Mouse (Mus musculus) urinary bladder, postnatal 4 days (tissue): ENCODE measurements at regions not wholly inside any gene's neighbourhood (a gene's known extent, or its start where the extent isn't known, plus 50 kb on each side); places are given as distances from the start of the nearest gene placed in this dataset.
A peak's percentile ranks its signal among the peaks of the same experiment; 100 is the strongest.

Source experiments
- DNase-seq, 2 experiments: peaks; one replicate each; pipeline ENCODE4 v3.0.0; 2021 to 2022; ENCODE audit warnings: low spot score in 2 of 2

DNA sequence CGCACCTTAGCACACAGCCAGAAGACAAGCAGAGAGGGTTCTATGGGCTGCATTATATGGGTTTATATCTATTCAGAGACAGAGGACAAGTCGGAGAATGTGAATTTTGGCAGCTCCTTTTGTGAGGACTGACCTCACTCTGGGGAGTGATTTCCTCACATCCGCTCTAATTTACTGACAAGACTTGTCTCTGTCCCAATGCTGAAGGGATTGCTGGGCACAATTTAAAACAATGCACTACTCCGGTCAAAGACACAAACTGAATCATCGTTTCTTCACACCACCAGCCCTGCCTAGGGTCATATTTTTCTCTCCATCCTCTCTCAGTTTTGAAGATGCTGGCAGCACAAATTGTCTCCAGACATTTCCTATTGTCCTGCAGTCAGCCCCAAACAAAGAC, 438.2 kb upstream of the Gm10131 start:
- no peak for DNase-seq

DNA sequence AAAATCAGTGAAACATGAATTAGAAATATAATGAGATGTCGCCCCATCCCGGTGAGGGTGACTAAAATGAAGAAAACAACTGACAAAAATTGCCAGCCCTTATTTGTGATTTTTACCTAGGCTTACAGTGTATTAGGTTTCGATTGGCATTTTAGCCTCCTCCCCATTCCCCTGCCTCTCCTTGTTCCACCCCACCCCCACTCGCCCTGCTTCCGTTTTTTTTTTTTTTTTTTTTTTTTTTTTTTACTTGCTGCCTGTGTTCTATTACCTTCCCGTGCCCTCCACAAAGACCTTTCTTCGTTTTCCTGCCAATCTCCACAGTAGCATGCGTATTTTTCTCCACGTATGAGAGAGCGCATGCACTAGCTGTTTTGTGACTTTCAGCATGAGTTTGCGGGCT, 435.3 kb upstream of the Gm10131 start:
- DNase-seq: no peak

DNA sequence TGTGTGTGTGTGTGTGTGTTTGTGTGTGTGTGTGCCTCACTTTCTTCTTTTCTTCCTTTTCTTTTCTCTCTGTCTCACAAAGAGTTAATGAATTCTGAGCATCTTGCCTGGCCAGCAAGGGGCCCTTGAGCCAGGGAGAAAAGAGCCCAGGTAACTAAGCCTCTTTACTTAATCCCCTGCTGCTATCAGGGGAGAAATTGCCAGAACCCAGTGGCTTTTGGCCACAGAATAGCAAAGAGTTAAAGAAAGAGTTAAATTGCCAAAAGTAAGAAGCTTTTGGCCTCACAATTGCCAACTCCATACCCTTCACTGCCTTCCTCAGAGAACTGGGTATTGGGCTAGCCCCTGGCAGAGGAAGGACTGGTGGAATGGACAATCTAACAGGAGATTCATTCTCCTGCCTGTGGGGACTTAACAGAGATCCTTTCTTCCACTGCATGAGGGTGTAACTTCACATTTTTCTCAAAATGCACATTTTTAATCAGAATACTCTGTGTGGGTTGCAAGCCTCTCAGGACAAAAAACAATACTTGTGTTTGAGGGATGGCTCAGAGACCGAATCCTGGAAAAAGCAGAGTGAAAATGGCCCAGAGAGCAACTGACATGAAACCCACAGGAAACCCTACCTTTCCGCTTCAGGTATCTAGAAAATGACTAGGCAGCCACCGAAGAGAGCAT, 431.0 kb upstream of the Gm10131 start:
- DNase-seq: no peak

DNA sequence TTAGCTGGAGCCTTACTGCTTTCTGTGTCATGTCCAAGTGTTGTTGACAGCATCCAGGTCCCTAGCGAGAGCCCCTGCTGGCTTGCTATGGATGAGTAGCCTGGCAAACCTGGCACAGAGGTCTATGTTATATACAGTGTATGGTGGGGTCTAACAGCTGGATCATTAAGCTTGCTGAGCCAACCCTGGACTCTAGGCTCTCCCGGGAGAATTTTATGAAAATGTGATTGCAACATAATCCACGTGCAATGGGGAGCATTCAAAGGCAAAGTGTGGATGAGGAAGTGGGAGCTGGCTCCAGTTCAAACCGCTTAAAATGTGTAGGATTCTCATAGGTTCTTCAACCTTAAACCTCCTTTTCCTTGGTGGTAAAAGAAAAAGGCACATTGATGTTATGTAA, 427.7 kb upstream of the Gm10131 start:
- no peak for DNase-seq

DNA sequence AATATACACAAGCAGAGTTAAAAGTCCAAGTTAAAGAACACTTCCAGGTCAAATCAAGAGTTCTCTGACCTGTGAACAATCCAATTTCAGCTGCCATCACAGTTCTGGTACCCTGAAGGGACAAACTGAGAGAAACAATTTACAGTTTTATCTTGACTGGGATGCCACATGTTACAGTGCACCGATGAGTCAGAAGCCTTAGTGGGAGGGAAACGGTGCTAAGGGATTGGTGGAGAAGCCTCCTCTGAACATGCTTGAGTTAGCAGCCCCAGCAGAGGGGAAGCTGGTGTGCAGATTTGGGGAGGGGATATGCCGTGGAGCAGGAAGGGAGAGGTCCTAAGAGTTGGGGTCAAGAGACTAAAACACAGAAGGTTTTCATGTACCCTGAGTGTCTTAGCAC, 423.9 kb upstream of the Gm10131 start:
- no peak for DNase-seq

DNA sequence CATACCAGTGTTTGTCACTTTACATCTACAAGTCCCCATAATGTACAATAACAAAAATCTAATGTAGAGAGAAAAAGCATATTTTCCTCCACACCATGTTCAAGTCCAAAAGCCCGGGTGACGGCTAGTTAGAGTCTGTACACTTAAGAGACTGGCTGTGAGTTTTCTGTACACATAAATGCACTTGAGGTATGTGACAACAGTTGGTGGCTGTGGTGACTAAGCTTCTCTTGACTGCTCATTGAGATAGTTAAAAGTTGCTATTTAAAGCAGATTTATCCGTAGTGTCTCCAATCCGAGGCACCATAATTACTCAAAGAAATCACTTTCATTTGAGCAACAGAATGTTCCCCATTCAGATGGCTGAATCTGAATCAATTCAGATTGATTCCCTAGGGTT, 421.9 kb upstream of the Gm10131 start:
- no peak for DNase-seq

DNA sequence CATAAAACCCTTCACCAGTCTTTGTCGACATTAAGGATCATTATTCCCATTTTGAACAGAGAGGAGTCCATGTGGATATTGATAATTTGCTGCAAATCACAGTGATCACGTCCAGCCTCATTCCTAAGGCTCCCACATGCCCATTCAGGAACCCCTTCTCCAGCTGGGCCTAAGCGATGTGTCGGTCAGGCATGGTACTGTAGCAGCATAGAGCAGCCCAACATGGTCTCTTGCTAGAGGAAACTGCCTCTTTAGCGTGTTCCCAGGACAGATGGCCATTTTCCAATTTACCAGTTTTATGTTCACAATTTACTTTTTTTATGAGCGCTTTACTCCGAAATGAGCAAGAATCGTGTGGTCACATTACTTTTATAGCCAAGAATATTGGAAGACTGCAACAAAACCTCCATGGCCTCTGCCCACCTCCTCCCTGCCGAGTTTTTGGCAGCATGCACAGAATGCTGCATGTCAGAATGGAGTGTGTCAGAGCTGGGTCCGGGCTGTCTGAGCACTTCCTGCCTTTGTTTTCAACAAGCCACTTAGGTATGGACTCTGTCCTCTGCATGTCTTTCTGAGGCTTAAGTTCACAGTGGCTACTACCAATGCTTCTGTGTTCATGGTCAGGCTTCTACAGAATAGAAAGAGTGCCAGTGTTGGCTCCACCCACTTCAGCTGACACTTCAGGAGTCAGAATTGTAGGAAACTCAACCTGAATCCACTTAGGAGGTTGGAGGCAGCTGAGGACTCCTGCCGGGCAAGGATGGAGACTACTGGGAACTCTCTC, 419.6 kb upstream of the Gm10131 start:
- peak in 1 of 2 experiments; percentile 17 for DNase-seq

DNA sequence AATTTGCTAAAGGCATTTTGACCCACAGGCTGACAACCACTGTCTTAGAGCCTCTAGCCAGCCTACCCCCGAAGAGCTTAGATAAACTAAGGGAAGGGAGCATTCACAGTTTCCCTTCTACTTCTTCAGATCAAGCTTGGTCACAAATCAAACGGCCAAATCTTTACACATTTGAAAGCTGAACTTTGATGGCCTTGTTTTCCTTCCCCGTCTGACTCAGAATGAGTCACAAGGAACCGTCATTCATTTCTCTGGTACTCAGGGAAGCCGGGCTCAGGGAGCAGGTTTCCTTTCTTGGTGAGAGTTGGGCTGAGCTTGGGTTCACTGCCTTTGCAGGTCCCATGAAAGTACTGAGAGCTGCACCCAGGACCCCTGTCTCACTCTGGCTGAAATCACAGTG, 418.5 kb upstream of the Gm10131 start:
- no peak for DNase-seq

DNA sequence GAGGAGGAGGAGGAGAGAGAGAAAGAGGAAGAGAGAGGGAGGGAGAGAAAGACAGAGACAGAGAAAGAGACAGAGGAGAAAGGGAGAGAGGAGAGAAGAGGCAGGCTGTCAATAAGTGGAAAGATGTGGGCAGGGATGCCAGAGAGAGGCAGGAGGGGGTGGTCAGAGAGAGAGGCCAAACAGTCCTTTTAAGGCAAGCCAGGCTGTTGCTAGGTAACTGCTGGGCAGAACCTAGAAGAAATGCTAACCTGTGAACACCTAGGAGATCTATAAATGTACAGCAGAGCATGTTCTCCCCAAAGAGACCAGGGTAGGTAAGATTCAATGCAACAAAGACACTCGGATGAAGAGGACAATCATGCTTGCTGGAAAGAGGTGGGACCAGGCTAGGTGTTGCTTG, 417.9 kb upstream of the Gm10131 start:
- DNase-seq: no peak

DNA sequence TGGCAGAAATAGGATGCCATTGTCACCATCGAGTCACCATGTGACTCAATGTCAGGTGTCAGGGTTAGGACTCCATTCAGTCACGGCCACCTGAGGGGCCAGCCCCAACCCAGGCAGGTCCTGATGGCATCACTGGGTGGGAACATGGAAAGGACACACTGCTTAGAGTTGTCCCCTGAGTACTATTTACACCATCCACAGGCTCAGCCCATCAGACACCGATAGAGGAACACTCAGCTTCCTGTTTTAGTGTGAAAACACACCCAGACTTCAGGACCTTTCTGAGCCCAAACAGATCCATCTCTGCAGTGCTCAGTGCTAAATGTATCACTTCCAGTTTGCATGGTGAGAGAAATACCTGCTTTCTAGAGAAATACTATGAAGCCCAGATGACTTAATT, 416.7 kb upstream of the Gm10131 start:
- DNase-seq: no peak

DNA sequence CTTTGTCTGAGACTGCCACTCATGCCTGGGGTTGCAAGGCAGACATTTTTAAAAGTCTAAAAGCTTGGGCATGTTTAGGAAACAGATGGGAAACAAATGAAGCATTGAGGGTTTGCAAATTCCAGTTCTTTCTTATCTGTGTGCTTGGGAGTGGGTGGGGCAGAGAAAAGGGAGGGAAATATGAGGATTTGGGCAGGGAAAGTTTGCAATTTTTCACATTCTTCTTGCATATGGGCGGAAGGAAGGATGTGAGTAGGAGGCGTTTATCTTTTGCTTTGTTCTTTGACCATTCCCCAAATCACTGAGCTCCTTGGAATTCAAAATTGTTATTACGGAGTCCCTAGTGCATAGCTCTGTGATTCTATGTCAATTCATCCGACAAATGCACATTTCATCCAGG, 413.7 kb upstream of the Gm10131 start:
- DNase-seq: no peak

DNA sequence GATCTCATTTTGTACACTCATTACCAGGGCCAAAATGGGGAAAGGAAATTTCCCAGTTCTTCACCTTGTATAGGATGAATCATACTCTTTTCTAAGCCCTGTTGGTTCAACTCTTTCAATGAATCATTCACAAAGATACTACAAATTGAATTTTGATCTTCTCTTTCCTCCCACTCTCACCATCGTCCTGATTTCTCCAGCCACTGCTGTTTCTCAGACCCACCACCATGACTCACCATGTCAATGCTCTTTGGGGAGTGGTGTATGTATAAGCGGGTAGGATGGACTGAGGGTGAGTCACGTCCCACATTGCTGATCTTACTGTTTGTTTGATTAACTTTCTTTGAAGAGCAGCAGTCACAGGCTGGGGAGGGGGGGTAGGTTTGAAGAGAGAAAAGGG, 412.3 kb upstream of the Gm10131 start:
- DNase-seq: no peak

DNA sequence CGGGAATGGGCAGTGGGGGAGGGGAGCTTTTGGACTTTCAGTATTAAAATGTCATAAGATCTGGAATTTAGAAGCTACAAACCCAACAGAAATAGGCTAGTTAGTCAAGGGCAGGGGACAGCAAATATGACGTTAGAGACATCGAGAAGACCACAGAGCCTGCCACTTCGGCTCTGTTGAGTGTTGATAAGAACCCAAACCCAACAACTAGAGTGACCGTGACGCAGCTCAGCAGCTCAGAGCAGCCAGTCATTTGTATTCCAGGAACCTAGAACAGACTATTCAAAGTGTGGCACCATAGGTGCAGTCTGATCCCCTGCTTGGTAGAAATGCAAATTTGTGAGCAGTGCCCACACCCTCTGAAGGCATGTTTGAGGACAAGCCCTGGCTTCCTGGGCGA, 409.8 kb upstream of the Gm10131 start:
- DNase-seq: no peak

DNA sequence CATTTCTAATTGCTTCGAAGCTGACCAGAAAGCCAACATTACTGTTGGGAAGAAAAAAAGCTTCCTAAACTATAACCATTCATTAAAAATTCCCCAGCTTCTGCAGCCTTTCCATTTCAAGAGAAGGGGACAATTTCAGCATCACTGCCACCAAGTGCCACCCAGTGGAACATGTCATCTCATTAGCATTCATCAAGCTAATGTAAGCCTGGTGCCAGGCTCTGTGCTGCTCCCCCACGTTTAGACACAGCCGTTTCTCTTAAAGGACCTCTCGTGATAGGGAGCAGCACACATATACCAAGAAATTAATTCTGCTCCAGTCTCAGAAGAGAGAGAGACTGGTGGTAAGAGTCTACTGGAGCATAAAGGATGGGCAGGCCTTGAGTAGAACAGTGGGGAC, 409.1 kb upstream of the Gm10131 start:
- DNase-seq: no peak

DNA sequence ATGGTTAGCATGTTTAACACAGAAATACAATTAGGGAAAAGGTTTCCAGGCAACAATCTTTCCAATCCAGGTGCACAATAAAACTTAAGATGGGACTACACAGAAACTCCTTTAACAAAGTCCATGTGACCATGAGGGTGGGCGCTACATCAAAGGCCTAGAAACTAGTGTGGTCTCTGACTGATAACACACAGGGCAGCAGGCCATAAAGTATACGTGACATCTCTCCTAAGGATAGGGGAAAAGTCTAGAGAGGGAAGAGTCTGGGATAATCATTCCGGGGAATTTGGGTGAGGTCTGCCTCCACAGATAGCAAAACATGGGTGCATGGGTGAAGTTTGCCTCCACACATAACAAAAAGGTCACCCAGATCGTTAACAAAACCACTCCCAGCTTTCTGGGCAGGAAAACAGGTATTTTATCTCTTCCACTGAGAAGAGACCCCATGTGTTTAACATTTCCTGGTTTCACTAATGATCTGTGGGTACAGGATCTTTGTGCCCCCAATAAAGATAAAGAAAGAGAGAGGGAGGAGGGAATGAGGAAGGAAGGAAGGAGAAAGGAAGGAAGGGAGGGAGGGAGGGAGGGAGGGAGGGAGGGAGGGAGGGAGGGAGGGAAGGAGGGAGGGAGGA, 402.0 kb upstream of the Gm10131 start:
- DNase-seq: no peak

DNA sequence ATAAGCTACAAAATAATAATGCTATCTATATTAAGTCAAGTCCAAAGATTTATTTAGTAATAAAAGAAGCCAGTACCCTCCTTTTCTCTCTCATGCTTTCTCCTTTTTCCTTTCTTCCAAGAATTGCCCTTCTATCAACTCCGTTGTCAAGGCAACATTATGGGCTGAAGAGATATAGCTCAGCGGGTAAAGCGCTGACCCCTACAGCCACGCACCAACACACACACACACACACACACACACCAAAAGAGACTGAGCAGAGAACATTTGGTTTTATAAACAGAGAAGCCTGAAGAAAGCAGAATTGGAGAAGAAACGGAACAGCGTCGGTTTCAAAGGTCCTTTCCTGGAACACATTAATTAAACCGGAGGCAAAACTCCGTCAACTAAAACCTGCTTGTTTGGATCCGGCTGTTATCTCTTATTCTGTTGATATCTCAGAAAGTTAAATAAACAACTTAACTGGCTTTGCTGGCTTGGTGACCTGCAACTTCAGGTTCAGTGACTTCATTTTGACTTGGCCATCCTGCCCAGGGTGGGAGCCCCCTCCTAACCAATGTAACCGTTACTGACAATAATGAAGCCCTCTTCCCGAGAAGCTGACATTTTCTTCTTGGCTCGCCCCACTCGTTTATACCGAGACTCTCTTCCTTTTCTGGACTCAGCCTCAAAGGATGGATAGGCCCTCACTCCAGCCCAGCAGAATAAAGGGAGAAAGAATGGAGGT, 394.5 kb upstream of the Gm10131 start:
- no peak for DNase-seq

DNA sequence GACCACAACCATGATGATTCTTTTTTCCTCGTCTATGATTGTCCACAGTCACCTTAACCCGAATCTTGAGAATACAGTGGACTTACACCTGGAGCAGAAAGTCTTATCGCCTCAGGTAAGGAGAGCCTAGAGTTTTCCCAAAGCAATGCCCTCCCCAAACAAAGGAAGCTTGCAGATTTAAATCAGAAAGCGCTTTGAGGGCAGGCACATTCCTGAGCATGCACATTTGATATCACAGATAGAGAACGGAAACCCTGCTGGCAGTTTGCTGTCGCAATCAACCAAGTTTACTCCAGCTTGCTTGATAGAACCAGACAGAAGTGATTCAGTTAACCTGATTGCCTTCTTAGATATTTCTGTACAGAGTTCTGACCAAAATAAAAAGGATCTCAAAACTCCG, 393.6 kb upstream of the Gm10131 start:
- DNase-seq: no peak

DNA sequence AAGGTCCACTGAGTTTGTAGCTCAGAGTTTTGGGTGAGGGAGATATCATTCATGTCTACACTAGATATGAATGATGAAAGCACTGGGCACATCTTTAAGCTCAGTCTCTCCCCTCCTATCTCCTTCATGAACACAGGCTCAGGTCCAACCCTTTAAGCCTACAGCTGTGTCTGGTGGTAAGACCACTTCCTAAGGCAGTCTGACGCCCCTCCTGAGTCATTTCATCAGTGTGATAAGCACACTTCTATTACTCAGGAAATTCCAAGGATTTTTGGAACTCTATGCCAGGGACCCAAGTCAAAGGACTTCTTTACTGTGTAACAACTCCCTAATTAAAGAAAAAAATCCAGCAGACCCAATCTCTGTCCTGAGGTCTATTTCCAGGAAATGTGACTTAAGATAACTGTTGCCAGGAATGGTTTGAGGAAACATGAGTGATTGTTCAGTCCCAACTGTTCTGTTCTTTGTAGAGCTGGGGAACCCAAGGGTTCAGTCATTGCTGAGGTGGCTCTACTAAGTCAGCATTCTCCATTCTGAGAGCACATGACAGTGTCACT, 391.1 kb upstream of the Gm10131 start:
- DNase-seq: no peak

DNA sequence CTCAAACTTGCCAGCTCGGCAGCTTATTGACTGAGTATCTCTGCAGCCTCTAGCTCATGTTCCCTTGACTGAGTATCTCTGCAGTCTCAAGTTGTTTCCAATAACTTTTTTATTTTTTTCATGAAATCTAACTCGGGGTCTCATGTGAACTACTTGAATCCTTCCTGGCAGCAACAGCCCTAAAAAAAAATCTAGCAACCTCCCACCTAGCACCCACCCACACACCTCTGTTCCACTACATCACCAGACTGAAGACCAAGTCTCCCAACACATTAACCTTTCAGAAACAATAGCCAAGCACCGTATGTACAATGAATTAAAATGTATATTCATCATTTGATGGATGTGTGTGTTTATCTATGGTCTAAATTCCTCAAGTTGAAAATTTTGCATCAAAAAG, 387.7 kb upstream of the Gm10131 start:
- no peak for DNase-seq

DNA sequence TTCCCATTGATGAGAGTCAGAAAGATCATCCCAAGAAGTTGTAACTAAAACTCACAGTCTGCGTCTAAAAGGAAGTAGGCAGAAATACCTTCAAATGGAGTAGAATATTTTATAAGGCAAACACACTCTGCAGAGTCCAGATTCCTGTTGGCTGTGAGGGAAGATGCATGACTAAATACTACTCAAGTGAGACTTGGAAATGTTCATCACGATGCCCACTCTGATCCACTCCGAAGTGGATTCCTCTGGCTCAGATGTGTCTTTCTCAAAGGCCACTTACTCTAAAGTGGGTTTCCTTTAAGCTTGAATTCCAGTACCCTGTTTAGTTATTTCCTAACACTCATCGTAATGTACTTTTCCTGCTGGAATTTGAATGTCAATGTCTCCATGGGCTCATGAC, 385.2 kb upstream of the Gm10131 start:
- DNase-seq: no peak

DNA sequence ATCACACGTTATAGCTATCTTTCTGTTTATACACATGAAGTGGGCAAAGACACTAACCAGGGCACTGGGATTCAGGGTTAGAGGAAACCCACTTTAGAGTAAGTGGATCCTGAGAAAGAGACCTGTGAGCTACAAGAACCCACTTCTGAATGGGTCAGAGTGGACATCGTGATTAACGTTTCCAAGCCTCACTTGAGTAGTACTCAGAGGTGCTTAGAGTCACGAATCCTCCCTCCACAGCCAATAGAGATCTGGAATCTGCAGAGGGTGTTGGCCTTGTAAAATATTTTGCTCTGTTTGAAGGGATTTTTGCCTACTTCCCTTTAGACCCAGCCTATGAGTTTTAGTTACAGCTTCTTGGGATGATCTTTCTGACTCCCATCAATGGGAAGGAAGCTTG, 384.4 kb upstream of the Gm10131 start:
- no peak for DNase-seq

DNA sequence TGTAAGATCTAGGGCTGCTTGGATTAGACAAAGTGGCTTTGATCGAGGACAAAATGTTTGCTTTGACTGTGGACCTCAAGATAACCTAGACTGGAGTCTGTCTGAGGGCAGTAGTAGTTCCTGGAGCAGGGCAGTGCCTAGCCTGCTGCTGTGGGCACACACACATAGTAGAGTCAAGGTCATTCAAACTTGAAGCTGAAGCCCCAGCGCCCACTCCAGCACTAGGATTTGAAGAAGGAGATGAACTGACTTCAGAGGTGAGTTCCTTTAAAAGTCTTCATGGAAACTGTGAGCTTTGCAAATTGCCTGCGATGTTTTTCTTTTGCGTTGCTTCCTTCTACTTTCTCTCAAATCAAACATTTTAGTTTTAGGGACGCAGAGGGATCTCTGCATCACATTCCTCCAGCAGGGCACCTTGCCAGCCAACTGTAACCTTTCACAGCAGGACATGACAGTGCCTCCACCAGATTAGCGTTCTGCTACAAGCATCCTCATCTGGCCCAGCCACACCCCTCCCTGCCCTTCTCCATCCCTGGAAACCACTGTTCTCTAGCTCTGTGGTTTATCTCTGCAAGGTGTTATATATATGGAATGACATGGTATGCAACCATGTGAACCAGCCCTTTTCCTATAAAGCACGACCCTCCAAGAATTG, 377.3 kb upstream of the Gm10131 start:
- no peak for DNase-seq
